Mouse (Mus musculus) spleen, adult 2 months (tissue): Measurements from ENCODE around the gene Lamc2. TPM values are rescaled to one million over a fixed set of nuclear protein-coding genes. Genes with fewer than 3 reads are reported as not detected.

ENCODE experiments used
- DNase-seq, 2 experiments: peaks; one replicate each; pipeline versions ENCODE4 v3.0.0 to v3.0.0-alpha.2; 2012 to 2021; ENCODE audit warnings: low spot score in 2 of 2, low read depth in 1 of 2
- H3K27ac ChIP-seq: fragments of 200-500 bp; 2 replicates; pipeline ENCODE4 v1.5.1; 2012; ENCODE audit warnings: low read length, inconsistent platforms; ENCODE audit not compliant: insufficient read depth
- H3K27me3 ChIP-seq: fragments of 200-500 bp; 2 replicates; pipeline ENCODE4 v1.6.1; 2012; ENCODE audit warnings: mild to moderate bottlenecking, moderate library complexity, low read length, inconsistent platforms; ENCODE audit not compliant: control insufficient read depth, insufficient read depth
- H3K36me3 ChIP-seq: fragments of 200-500 bp; 2 replicates; pipeline ENCODE4 v1.6.1; 2012; ENCODE audit warnings: mild to moderate bottlenecking, low read length, inconsistent platforms; ENCODE audit not compliant: control insufficient read depth, insufficient read depth
- H3K4me1 ChIP-seq: fragments of 200-500 bp; 2 replicates; pipeline ENCODE4 v1.6.1; 2011; ENCODE audit warnings: inconsistent platforms; ENCODE audit not compliant: control insufficient read depth, insufficient read depth, insufficient read length
- H3K4me3 ChIP-seq: fragments of 200-500 bp; 2 replicates; pipeline ENCODE4 v1.5.1; 2011; ENCODE audit warnings: mild to moderate bottlenecking, inconsistent platforms; ENCODE audit not compliant: insufficient read depth, insufficient read length; ENCODE audit errors: extremely low read depth
- CTCF ChIP-seq: fragments of 200-500 bp; IDR thresholded peaks from 2 replicates; pipeline ENCODE4 v1.5.1; 2011; ENCODE audit warnings: mild to moderate bottlenecking, inconsistent platforms; ENCODE audit not compliant: insufficient read depth, insufficient read length, insufficient replicate concordance; ENCODE audit errors: extremely low read depth
- POLR2A ChIP-seq: fragments of 200-500 bp; IDR thresholded peaks from 2 replicates; pipeline ENCODE4 v1.6.1; 2011; ENCODE audit warnings: low read depth, low read length, inconsistent platforms
- WGBS: fragments of 180-500 bp; shearing (Covaris S2); methylation state at CpG from one replicate; pipeline ENCODE4 v1.1.7; 2018; 5-methylcytosine and 5-hydroxymethylcytosine counted together
- polyA plus RNA-seq: library from polyadenylated mRNA; depleted of rRNA; stranded (reverse); fragments of >200 nt; gene quantifications from 2 replicates; pipeline ENCODE4 v1.2.3, GENCODE M21; 2012

Gene Lamc2
- polyA plus RNA-seq, 1 experiment: 0.32 TPM

GRCm38 (mm10) chr1:153144021-153144420, 42.2 kb downstream of the Lamc2 start:
- Histone ChIP-seq H3K27ac (no peak overlapping the region), H3K4me3 (no peak overlapping the region), H3K36me3 (no peaks in the 10 kb centered on the region), H3K27me3 (no peaks in the 10 kb centered on the region), H3K4me1 (no peaks in the 10 kb centered on the region)
- no peak for TF ChIP-seq POLR2A
- no peak for TF ChIP-seq CTCF
- 89% methylated on average over 11 of the region's 11 CpGs for WGBS
- no peak for DNase-seq

DNA sequence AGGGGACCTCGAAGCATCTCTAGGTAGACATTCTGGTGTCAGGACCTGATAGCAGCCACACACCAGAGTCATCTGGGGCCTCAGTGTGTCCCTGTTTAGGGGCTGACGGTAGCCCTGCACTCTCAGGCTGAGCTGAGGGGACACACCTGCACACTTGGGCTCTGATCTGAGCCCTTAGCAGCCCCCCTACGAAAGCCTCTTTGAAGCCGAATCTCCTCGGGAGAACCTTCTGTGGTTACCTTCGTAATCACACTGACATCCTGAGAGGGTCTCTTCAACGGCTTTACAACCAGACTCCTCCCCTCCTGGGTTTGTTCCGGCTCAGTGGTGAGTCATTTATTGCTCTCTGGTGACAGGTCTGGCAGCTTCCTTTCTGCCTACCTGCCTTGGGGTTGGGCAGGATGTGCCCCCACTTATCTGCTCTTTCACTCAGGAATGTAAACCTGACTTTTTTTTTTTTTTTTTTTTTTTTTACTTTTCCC, 45.5 kb downstream of the Lamc2 start:
- peak in 1 of 2 experiments; percentile 4 for DNase-seq
- H3K4me3 ChIP-seq: no peak overlapping the region
- no peaks in the 10 kb centered on the region for H3K4me1 ChIP-seq
- no peaks in the 10 kb centered on the region for H3K36me3 ChIP-seq
- no peak overlapping the region for H3K27ac ChIP-seq
- no peaks in the 10 kb centered on the region for H3K27me3 ChIP-seq
- TF ChIP-seq CTCF (no peak), POLR2A (no peak)
- 6% methylated on average over 8 of the region's 8 CpGs for WGBS

GRCm38 (mm10) chr1:153140265-153140664, 46.0 kb downstream of the Lamc2 start:
- TF ChIP-seq POLR2A (no peak), CTCF (no peak)
- Histone ChIP-seq H3K27me3 (no peaks in the 10 kb centered on the region), H3K4me1 (no peaks in the 10 kb centered on the region), H3K27ac (no peak overlapping the region), H3K4me3 (no peak overlapping the region), H3K36me3 (no peaks in the 10 kb centered on the region)
- DNase-seq: no peak
- 82% methylated on average over 11 of the region's 11 CpGs for WGBS

GRCm38 (mm10) chr1:153139635-153140034, 46.6 kb downstream of the Lamc2 start:
- WGBS: 83% methylated on average over 7 of the region's 7 CpGs
- Histone ChIP-seq H3K27me3 (no peaks in the 10 kb centered on the region), H3K4me1 (no peaks in the 10 kb centered on the region), H3K36me3 (no peaks in the 10 kb centered on the region), H3K4me3 (no peak overlapping the region), H3K27ac (no peak overlapping the region)
- TF ChIP-seq POLR2A (no peak), CTCF (no peak)
- no peak for DNase-seq

DNA sequence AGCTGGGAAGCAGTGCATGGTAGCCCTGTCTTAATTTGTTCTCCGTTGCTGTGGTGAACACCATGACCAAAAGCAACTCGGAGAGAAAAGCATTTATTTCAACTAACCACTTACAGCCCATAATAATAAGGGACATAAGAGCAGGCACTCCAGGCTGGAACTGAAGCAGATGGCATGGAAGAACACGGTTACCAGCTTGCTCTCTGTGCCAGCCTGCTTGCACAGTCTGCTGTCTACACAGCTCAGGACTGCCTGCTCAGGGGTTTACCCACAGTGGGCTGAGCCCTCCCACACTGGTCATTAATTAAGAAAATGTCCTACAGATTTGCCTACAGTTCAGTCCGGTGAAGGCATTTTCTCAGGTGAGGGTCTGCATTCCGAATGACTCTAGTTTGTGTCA, 47.8 kb downstream of the Lamc2 start:
- no peak overlapping the region for H3K27ac ChIP-seq
- no peaks in the 10 kb centered on the region for H3K4me1 ChIP-seq
- H3K36me3 ChIP-seq: no peaks in the 10 kb centered on the region
- no peak for DNase-seq
- no peak for TF ChIP-seq CTCF
- no peak for TF ChIP-seq POLR2A
- no peaks in the 10 kb centered on the region for H3K27me3 ChIP-seq
- H3K4me3 ChIP-seq: no peak overlapping the region
- WGBS: 84% methylated on average over 5 of the region's 5 CpGs

GRCm38 (mm10) chr1:153136647-153137046, 49.6 kb downstream of the Lamc2 start:
- H3K4me3 ChIP-seq: no peak overlapping the region
- TF ChIP-seq CTCF: no peak
- no peak for TF ChIP-seq POLR2A
- H3K36me3 ChIP-seq: no peaks in the 10 kb centered on the region
- DNase-seq: no peak
- WGBS: 86% methylated on average over 13 of the region's 13 CpGs
- H3K4me1 ChIP-seq: no peaks in the 10 kb centered on the region
- H3K27me3 ChIP-seq: no peaks in the 10 kb centered on the region
- no peak overlapping the region for H3K27ac ChIP-seq

GRCm38 (mm10) chr1:153133865-153134781, 52.1 kb downstream of the Lamc2 start:
- no peak for TF ChIP-seq CTCF
- no peak for TF ChIP-seq POLR2A
- Histone ChIP-seq H3K27ac (no peak overlapping the region), H3K4me3 (no peak overlapping the region), H3K4me1 (no peaks in the 10 kb centered on the region), H3K27me3 (no peaks in the 10 kb centered on the region), H3K36me3 (no peaks in the 10 kb centered on the region)
- no peak for DNase-seq
- WGBS: 84% methylated on average over 9 of the region's 9 CpGs
